Mouse (Mus musculus): ENCODE data around the gene Zfp362.
A peak's percentile ranks its signal among the peaks of the same experiment; 100 is the strongest.

The Zfp362 gene

DNA sequence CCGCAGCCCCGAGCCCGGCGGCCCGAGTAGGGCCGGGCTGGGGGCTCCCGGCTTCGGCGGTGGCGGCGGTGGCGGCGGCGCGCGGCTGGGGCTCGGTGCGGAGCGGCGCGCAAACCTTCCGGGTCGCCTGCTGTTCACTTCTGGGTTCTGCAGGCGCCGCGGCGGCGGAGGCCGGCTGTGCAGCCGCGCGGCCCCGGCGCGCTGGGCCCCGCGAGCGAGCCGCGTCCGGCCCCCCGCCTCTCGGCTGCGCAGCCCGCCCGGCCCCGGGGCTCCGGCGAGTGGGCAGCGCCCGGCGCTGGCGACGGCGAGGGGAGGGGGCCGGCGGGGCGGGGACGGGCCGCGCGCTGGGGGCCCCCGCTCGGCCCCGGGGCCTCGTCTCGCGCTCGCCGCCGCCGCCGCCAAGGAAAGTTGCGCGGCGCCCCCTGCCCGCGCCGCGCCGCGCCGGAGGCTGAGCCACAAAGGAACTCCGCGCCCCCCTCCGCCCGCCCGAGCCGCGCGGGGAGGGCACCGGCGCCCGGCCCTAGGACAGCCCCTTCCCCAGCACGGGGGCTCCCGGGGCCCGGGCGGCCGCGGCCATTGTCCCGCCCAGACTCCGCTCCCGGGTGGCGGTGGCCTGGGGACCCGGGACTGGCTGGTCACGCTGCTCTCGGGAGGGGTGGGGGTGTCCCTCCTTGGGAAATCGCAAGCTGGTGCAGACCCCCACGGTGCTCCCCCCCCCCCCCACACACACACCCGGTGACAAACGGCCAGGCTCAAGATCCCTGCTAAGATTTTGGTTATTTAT, at the start of gene Zfp362:
Gene Zfp362, minus strand, starts transcription at position 3 of the 784 bp plus-strand sequence.
- peak; percentile 41 for DNase-seq (ENCODE audit: low read depth, low spot score)

- DNase-seq (ENCODE audit: low read depth, low spot score), result peak; percentile 69
These were observed 49.8 kb upstream of the Zfp362 start for GRCm38 (mm10) chr4:128855613-128856040.

GRCm38 (mm10) chr4:128853117-128853516, 47.3 kb upstream of the Zfp362 start:
- DNase-seq (ENCODE audit: low read depth, low spot score), result no peak

- DNase-seq (ENCODE audit: low read depth, low spot score), result no peak
These were observed 46.5 kb upstream of the Zfp362 start for GRCm38 (mm10) chr4:128852266-128852887.

- DNase-seq (ENCODE audit: low read depth, low spot score), result no peak
These were observed 43.8 kb upstream of the Zfp362 start for GRCm38 (mm10) chr4:128849686-128850085.

GRCm38 (mm10) chr4:128848961-128849360, 43.1 kb upstream of the Zfp362 start:
- DNase-seq (ENCODE audit: low read depth, low spot score), result no peak

DNA sequence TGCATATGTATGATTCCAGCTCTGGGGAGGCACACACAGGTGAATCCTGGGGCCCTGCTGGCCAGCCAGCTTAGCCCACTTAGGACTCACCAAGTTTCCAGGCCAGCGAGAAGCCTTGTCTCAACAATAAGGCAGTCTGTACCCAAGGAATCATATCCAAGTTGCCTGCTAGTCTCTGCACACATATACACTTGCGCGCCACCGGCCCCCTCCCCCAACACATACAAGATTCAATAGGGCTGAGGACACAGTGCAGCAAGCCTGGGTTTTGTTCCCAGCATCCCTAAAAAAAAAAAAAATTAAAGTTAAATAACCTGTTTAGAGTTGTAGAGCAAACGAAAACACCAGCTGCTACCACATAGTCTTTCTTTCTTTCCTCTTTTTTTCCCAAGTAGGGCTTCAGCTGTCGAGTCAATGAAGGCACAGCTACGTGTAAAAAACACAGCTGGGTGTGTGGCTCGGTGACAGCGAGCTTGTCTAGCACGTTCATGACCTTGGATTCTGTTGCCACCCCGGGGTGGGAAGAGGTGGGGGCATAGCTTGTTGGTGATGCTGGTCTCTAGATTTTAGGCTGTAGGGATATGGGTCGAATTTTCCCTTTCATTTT, 39.6 kb upstream of the Zfp362 start:
- no peak for DNase-seq (ENCODE audit: low read depth, low spot score)

DNA sequence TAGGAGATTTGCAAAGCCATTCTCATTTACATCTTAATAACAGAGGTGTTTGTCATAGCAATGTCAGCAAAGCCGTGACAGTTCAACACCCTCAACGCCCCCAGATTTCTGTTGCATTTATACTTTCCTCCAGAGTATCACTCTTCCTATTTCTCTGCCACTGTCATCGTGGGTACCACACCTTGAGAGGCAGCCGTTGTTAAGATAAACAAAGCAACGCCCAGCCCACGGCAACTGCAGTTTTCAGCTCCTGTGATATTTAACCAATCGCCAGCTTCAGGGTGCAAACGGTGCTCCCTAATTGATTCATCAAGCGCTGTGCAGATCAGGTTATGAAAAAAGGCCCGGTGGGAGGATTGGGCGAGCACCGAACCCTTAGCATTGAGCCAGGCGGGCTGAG, 38.7 kb upstream of the Zfp362 start:
- no peak for DNase-seq (ENCODE audit: low read depth, low spot score)

GRCm38 (mm10) chr4:128841259-128841658, 35.4 kb upstream of the Zfp362 start:
- no peak for DNase-seq (ENCODE audit: low read depth, low spot score)

GRCm38 (mm10) chr4:128839811-128840738, 34.2 kb upstream of the Zfp362 start:
- peak; percentile 77 for DNase-seq (ENCODE audit: low read depth, low spot score)

GRCm38 (mm10) chr4:128838202-128838601, 32.4 kb upstream of the Zfp362 start:
- no peak for DNase-seq (ENCODE audit: low read depth, low spot score)

DNA sequence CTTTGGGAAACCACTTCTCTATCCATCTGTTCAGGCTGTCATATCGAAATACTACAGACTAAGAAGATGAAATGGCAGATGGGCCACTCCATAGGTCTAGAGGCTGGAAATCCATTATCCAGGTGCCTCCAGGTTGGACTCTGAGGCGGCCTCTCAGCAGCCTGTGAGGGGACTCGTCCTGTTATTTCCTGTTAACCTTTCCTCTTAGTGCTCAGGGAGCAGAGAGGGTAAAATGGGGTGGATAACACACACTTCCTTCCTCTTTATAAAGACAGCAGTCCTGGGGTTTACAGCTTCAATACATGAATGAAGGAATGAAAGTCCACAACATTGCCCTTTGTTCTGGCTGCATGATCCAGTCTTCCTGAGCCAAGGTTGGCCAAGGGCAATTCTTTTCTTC, 18.3 kb upstream of the Zfp362 start:
- no peak for DNase-seq (ENCODE audit: low read depth, low spot score)

- no peak for DNase-seq (ENCODE audit: low read depth, low spot score)
These were observed 14.7 kb upstream of the Zfp362 start for GRCm38 (mm10) chr4:128820568-128820967.

GRCm38 (mm10) chr4:128817011-128817410, 11.2 kb upstream of the Zfp362 start:
- no peak for DNase-seq (ENCODE audit: low read depth, low spot score)

GRCm38 (mm10) chr4:128811382-128812056, 5.7 kb upstream of the Zfp362 start:
- peak; percentile 95 for DNase-seq (ENCODE audit: low read depth, low spot score)

DNA sequence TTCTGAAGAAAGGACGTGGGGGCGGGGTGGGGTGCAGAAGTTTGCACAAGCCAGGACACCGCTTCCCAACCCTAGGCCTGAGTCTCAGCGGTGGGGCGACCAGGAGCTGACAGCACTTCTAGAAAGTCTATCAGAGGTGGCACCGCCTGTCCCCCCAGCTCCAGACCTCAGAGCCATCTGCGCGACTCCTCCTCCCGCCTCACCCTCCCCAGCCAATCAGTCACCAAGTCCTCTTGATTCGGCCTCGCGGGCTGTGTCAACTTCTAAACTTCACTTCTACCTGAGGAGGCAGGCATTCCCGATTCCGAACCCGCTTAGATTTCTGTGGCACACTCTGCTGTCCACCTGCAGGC, 958 bp upstream of the Zfp362 start:
- DNase-seq (ENCODE audit: low read depth, low spot score), result peak; percentile 25

DNA sequence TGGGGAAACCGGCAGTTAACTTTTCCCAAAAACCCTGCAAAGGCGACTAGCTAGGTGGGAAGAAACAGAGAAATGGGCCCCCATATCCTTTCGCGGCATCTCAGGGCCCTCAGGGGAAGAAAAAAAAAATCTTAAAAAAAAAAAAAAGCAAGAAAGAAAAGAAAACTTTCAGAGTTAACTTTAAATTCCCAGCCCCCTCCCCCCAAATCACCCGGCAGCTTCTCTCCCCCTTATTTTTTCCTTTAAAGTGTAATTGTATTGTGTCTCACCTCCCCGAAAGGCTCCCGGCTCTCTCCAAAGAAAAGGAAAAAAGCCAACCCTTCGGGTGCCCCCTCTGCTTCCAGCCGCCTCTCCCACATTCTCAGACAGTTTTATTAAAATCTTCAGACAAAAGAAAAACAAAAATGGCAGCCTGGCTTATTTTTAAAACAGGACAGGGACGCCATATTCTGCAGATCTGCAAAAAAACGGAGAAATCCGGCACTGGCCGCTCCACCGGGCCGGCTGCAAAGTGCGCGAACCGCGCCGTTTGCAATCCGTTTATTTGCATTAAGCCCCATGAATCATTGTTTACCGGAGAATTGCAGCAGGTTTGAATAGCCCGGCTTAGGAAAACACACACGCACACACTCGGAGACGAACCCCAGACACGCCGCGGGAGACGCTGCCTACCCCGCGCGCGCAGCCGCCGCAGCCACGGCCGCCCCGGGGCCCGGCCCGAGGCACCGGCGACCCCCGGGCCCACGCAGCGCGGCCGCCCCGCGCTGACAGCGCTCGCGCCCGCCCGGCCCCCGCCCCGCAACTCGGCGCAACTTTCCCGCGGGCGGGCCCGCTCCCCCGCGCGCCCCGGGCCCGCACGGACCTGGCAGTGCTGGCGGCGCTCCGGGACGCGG, 449 bp downstream of the Zfp362 start:
- DNase-seq (ENCODE audit: low read depth, low spot score), result peak; percentile 41

GRCm38 (mm10) chr4:128804426-128805149, 1.3 kb downstream of the Zfp362 start:
- peak; percentile 21 for DNase-seq (ENCODE audit: low read depth, low spot score)

DNA sequence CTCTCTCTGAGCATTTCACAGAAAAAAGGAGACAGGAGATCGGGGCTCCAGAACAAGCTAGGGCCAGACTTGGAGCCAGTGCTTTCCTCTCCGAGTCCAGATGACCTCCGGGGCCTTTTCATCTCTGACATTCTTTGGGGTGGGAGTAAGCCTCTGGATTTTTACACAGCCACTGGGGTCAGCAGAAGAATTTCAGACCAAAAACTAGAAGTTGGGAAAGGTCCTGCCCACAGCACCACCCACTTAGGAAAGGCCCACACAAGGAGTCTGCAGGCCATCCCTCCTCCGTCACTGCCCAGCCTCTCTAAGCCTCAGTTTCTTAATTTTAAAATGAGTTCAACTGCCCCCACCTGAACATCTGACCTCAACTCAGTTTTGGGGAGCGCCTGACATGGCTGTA, 2.3 kb downstream of the Zfp362 start:
- DNase-seq (ENCODE audit: low read depth, low spot score), result no peak
